In the genomic region with DNA sequence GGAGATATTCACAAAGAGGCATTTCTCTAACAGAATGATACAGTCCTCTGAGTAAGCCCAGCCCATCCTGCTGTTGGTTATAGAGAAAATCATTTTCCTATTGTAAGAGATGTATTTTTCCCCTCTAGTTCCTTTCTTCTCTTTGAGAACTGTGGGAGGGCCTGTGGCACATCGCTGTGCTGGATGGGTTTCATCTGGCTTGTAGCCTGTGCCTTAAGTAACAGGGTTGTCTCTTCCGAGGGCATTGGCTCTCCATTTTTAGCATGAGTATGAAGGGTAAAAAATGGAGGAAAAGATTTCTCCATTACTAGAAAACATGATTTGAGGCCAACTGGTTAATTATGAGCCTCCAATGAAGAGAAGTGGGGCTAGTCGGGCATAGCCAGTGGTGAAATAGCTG, we compare ENCODE assay signal across 20 mouse cellular contexts.
DNase-seq lines count a peak whose midpoint lies in the region; ATAC-seq and TF ChIP-seq lines count a peak whose summit lies in the region.
"Had no signal": no experiment of that assay in that cellular context is flagged by ENCODE, and none has a peak within 500 bp of the region (broad histone marks: within the 10 kb centered on the region; RNA-seq: fewer than 3 reads in every experiment).

No protein-coding gene starts in this region.

- H3K27ac ChIP-seq in midbrain, embryonic 14.5 days (replicated peaks; ENCODE audit: low read depth, low read length): no peak overlapping the region
- H3K27ac ChIP-seq in thymus, adult 2 months (ENCODE audit: control insufficient read depth, insufficient read depth, low read length): no peak overlapping the region
- H3K27ac ChIP-seq: hindbrain, embryonic 12.5 days; kidney, postnatal 0 days; limb, embryonic 15.5 days; midbrain, embryonic 13.5 days; neural tube, embryonic 13.5 days had no signal

- H3K27me3 ChIP-seq in midbrain, embryonic 14.5 days (ENCODE audit: control insufficient read depth, insufficient read depth, low read length): no peaks in the 10 kb centered on the region
- no peaks in the 10 kb centered on the region for H3K27me3 ChIP-seq in thymus, adult 2 months (ENCODE audit: control insufficient read depth, insufficient read depth, low read length)
- H3K27me3 ChIP-seq: hindbrain, embryonic 12.5 days; limb, embryonic 15.5 days; midbrain, embryonic 13.5 days; neural tube, embryonic 13.5 days had no signal

- no peak overlapping the region for H3K4me2 ChIP-seq in midbrain, embryonic 14.5 days (ENCODE audit: low read length)
- H3K4me2 ChIP-seq: heart, embryonic 11.5 days; hindbrain, embryonic 12.5 days; limb, embryonic 15.5 days; midbrain, embryonic 13.5 days; neural tube, embryonic 13.5 days had no signal

- no peaks in the 10 kb centered on the region for H3K9me3 ChIP-seq in midbrain, embryonic 14.5 days (ENCODE audit: control insufficient read depth, low read length)
- H3K9me3 ChIP-seq: G1E; hindbrain, embryonic 12.5 days; limb, embryonic 15.5 days; midbrain, embryonic 13.5 days; neural tube, embryonic 13.5 days had no signal

- TF ChIP-seq CTCF in thymus, adult 2 months (IDR thresholded peaks at IDR 0.05; ENCODE audit: borderline replicate concordance, control insufficient read depth, extremely low read depth, insufficient read depth, low read length, poor library complexity): no peak

- ATAC-seq in frontal cortex, adult (ENCODE audit: low TSS enrichment): peak; percentile 60
- ATAC-seq in midbrain, embryonic 14.5 days (ENCODE audit: low FRiP score, low TSS enrichment): no peak
- ATAC-seq: lung, postnatal 0 days; midbrain, embryonic 13.5 days had no signal

- DNase-seq in cerebellum, adult 9-10 months: peak; percentile 36
- no peak for DNase-seq in cerebellum, postnatal 36 days
- DNase-seq in frontal cortex, postnatal 14 days (ENCODE audit: low spot score in 2 of 2): no peak
- peak; percentile 65 for DNase-seq in right cerebral cortex, adult 18-20 months
- no peak for DNase-seq in right cerebral cortex, postnatal 36 days (ENCODE audit: low spot score in 2 of 2)
- DNase-seq in midbrain, embryonic 14.5 days: no peak
- no peak for DNase-seq in thymus, adult 2 months
- DNase-seq: embryo, embryonic 11 days; heart, postnatal 10 days; kidney, adult 18-20 months; spleen, adult 18-20 months had no signal

- H3K4me1 ChIP-seq in midbrain, embryonic 14.5 days (ENCODE audit: control insufficient read depth, insufficient read depth, low read length): peaks cover 15% of the 10 kb centered on the region
- peaks cover 10% of the 10 kb centered on the region for H3K4me1 ChIP-seq in thymus, adult 2 months (replicated peaks; ENCODE audit: control insufficient read depth, insufficient read depth, low read length)

- no peak overlapping the region for H3K4me3 ChIP-seq in midbrain, embryonic 14.5 days (replicated peaks; ENCODE audit: low read depth, low read length)
- H3K4me3 ChIP-seq in thymus, adult 2 months (ENCODE audit: control insufficient read depth, insufficient read depth, low read length): no peak overlapping the region
- H3K4me3 ChIP-seq: hindbrain, embryonic 12.5 days; limb, embryonic 15.5 days; midbrain, embryonic 13.5 days; neural tube, embryonic 13.5 days had no signal

- no peaks in the 10 kb centered on the region for H3K36me3 ChIP-seq in midbrain, embryonic 14.5 days (ENCODE audit: control insufficient read depth, insufficient read depth, low read length)
- no peaks in the 10 kb centered on the region for H3K36me3 ChIP-seq in thymus, adult 2 months (ENCODE audit: control insufficient read depth, insufficient read depth, low read length)
- H3K36me3 ChIP-seq: hindbrain, embryonic 12.5 days; limb, embryonic 15.5 days; midbrain, embryonic 13.5 days; neural tube, embryonic 13.5 days had no signal

- WGBS in midbrain, embryonic 14.5 days: 85% methylated on average over 3 of the region's 3 CpGs
- 95% methylated on average over 3 of the region's 3 CpGs for WGBS in thymus, adult 2 months

- H3K9ac ChIP-seq in midbrain, embryonic 14.5 days (replicated peaks; ENCODE audit: low read length): no peak overlapping the region
- H3K9ac ChIP-seq: hindbrain, embryonic 12.5 days; limb, embryonic 15.5 days; midbrain, embryonic 13.5 days; neural tube, embryonic 13.5 days had no signal

- TF ChIP-seq POLR2A in thymus, adult 2 months (IDR thresholded peaks at IDR 0.05; ENCODE audit: control insufficient read depth, extremely low read depth, insufficient read depth, low read length, poor library complexity): no peak

Comparison
In these comparisons a context has a peak if more than half of its experiments do, and no peak if none do; other contexts are left out.
1. DNase-seq: peak in cerebellum, adult 9-10 months (single experiment) and right cerebral cortex, adult 18-20 months (single experiment); none in cerebellum, postnatal 36 days (0 of 2), frontal cortex, postnatal 14 days (0 of 2), right cerebral cortex, postnatal 36 days (0 of 2), midbrain, embryonic 14.5 days (single experiment) and thymus, adult 2 months (single experiment).